Mouse (Mus musculus) fibroblast of lung, adult 2 months (primary cell): ENCODE measurements around the gene Tap2.
A peak's percentile ranks its signal among the peaks of the same experiment; 100 is the strongest.

Experiments used
- DNase-seq: peaks from one replicate; pipeline ENCODE4 v3.0.0-alpha.2; 2011; ENCODE audit warnings: low read depth

The Tap2 gene

GRCm38 (mm10) chr17:34256501-34256900 is 53.2 kb downstream of the Tap2 start:
- DNase-seq = no peak

- DNase-seq = peak; percentile 59
Observed at GRCm38 (mm10) chr17:34257594-34258375, 54.5 kb downstream of the Tap2 start, which contains the start of gene H2-Ab1. H2-Ab1 (plus strand) TSS chr17:34257689.

- no peak for DNase-seq
Observed at GRCm38 (mm10) chr17:34260551-34260950, 57.2 kb downstream of the Tap2 start.

GRCm38 (mm10) chr17:34261502-34261901 is 58.2 kb downstream of the Tap2 start:
- DNase-seq = peak; percentile 28

GRCm38 (mm10) chr17:34263068-34263467 is 59.7 kb downstream of the Tap2 start:
- DNase-seq = peak; percentile 53

- no peak for DNase-seq
Observed at GRCm38 (mm10) chr17:34263811-34264371, 60.6 kb downstream of the Tap2 start.

- no peak for DNase-seq
Observed at GRCm38 (mm10) chr17:34264452-34265351, 61.4 kb downstream of the Tap2 start.
